Mouse (Mus musculus) gastrocnemius, adult 8-10 months (tissue): Measurements from ENCODE around the gene Fgf4. TPM values are rescaled to one million over a fixed set of nuclear protein-coding genes. Genes with fewer than 3 reads are reported as not detected.
A peak's percentile ranks its signal among the peaks of the same experiment; 100 is the strongest.
"Not testable (repeated sequence)": the region's sequence is repeated elsewhere in the genome, so short reads cannot be mapped to it uniquely, and the experiment has no call there.

ENCODE experiments used
- DNase-seq, 2 experiments: peaks; one replicate each; pipeline ENCODE4 v3.0.0; 2022; ENCODE audit warnings: low spot score in 2 of 2
- total RNA-seq, 4 experiments: library from RNA; stranded (reverse); gene quantifications; 2 replicates each; pipeline ENCODE4 v1.2.4; 2022

Gene Fgf4
- total RNA-seq, 4 experiments from 2014 or later: not detected

- no peak for DNase-seq
These were observed 20.0 kb downstream of the Fgf4 start for GRCm38 (mm10) chr7:144867161-144867560.

DNA sequence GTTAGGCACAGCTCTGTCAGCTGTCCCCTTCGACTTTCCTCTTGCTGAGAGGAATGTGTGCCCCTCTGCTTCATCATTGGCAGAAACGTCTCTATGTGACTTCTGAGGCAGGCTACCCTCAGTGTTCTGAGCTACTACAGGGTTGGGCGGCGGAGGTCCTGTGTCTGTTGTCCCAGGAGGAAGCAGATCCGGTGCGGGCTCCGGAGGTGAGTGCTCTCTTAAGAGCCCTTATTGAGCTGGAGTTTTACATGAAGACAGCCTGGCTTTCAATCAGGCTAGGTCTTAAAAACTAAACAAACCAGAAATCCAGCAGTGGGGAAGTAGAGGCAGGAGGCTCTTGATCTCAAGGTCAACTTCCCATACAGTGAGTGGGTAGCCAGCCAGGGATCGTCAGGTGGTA is 20.4 kb downstream of the Fgf4 start:
- DNase-seq: no peak

GRCm38 (mm10) chr7:144872420-144872819 is 25.3 kb downstream of the Fgf4 start:
- DNase-seq: no peak

DNA sequence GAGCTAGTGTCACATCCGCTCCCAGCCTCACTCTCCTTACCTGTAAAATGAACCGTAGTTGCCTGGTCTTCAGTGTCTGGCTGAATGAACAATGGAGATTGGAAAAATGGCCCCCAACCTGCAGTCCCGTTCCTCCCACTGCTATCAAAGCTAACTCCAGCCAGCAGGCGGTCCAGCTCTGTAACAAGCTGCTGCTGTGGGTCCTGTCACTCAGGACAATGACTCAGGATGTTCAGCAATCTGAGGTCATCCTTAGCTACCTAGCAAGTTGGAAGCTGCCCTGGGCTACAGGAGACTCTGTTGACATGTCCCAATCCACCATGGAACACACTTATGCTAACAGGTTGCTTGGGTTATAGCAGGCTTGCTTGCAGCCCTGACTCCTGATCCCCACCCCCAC is 26.0 kb downstream of the Fgf4 start:
- DNase-seq: no peak

GRCm38 (mm10) chr7:144874226-144874625 is 27.1 kb downstream of the Fgf4 start:
- DNase-seq: no peak

DNA sequence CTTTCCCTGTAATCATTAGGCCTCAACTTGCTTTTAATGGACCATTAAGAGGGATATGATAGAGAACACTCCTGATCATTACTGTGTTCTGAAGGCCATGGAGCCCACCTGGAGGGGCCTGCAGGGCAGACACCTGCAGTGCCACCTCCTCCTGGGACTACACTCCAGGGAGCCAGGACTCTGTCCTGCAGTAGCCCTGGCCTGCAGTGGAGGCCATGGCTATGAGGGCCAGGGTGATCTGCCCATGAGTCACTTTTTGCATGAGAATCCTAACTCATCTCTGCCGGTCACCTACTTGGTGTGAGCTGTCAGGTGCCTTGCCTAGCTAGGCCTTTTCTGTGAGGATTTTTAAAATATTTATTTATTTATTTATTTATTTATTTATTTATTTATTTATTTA is 31.2 kb downstream of the Fgf4 start:
- no peak for DNase-seq

GRCm38 (mm10) chr7:144883106-144883505 is 35.9 kb downstream of the Fgf4 start:
- no peak for DNase-seq

- DNase-seq: no peak
These were observed 40.5 kb downstream of the Fgf4 start for GRCm38 (mm10) chr7:144887672-144888071.

DNA sequence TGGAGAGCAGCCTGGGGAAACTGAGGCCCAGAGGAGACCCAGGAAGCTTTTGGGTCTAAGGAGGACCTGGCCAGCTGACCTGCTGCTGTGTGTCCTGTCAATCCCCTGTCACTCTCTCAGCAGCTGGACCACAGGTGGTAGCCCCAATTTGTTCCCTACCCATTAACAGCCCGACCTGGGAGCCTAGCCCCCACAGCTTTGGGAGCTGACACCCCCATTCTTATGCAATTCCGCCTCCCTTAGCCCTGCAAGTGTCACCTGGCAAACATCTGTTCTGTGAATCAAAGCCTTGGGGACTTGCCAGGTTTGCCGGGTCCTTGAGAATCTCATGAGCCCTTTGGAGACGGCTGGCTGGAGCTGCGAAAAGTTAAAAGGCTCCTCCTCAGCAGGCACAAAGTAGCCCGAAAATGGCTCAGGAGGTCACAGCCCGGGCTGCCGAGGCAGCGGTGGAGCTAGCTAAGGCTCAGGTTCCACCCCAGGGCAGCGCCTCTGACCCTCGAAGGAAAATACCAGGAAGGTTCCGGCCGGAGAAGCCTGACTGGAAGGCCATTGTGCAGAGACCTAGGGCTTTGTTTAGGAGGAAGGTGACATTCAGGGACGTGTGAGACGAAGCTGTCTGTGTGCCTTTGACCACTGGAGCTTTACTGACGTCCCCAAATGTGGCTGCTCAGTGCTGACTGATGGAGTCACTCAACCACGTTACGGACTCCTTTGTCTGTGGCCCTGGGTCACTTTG is 41.6 kb downstream of the Fgf4 start:
- DNase-seq: no peak

DNA sequence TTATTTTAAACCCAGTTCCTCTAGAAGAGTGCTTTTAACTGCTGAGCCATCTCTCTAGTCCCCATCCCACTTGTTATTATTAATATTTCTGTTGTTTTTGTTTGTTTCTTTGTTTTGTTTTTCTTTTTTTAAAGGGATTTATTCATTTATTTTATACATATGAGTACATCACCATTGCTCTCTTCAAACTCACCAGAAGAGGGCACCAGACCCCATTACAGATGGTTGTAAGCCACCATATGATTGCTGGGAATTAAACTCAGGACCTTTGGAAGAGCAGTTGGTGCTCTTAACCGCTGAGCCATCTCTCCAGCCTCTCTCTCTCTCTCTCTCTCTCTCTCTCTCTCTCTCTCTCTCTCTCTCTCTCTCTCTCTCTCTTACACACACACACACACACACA is 43.5 kb downstream of the Fgf4 start:
- DNase-seq: not testable (repeated sequence)

DNA sequence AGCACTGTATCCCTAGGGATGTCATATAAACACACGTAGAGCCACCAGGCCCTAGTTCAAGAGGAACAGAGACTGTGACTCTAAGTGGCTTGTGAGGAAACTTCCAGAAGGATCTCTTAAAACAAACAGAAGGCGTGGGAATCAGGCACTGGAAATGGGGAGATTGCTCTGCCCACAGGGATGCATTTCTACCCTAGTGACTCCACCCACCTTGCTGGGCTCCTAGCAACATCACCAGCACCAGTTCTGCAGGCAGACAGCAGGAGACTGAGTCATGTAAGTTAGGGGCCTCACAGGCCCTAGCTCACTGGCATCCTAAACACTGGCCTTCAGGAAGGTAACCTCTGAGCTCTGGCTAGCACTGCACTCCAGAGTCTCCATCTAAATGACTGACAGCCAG is 44.7 kb downstream of the Fgf4 start:
- DNase-seq: no peak

GRCm38 (mm10) chr7:144892322-144892721 is 45.2 kb downstream of the Fgf4 start:
- DNase-seq: no peak

GRCm38 (mm10) chr7:144894191-144894590 is 47.0 kb downstream of the Fgf4 start:
- DNase-seq: no peak

DNA sequence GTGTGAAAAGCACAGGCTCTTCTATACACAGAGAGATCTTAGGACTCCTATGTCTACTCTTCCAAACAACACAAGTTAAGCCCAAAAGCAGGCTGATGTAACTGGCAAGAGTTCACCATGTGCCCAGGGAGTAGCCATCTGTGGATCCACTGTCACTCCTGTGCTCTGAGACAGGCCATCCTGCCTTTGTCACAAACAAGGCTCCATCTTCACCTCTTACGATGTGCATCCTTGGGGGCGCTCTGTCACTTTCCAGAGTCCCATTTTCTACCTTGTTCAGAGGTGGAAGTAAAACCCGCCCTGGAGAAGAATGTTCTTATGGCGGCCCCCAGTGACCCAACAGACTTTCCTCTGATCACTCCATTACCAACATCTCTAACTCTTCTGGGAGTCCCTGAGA is 47.5 kb downstream of the Fgf4 start:
- no peak for DNase-seq

GRCm38 (mm10) chr7:144895305-144896111 is 48.3 kb downstream of the Fgf4 start:
- peak; percentile 32 to 47 for DNase-seq

DNA sequence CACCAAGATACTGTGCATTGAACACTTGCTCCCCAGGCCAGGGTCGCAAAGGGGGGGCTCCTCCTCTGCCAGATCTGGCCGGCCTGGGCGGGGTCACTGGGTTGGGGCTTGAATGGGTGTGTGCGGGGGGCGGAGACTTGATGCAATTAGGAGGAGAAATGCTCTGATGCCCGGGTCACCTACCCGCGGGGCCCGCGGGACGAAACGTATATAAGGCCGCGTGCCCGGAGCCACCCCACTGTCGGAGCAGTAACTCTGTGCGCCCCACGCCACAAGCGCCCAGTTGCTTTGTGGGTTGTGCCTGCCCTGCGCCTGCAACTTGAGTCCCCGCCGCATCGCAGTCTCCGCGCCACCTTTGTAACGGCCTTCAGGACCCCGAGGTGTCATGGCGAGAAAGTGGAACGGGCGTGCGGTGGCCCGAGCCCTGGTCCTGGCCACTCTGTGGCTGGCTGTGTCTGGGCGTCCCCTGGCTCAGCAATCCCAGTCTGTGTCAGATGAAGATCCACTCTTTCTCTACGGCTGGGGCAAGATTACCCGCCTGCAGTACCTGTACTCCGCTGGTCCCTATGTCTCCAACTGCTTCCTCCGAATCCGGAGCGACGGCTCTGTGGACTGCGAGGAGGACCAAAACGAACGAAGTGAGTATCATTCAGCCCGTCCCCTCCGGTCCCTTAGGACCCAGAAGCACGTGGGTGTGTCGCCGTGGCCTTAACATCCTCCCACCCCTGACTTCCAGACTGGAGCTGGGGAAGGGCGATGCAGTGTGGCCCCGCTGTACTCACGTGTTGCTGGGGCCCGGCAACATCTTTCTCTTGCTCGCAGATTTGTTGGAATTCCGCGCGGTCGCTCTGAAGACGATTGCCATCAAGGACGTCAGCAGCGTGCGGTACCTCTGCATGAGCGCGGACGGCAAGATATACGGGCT is 49.4 kb downstream of the Fgf4 start, which contains the start of gene Fgf15:
Gene Fgf15 (plus strand): TSS at position 238 of the 925 bp plus-strand sequence.
- no peak for DNase-seq

DNA sequence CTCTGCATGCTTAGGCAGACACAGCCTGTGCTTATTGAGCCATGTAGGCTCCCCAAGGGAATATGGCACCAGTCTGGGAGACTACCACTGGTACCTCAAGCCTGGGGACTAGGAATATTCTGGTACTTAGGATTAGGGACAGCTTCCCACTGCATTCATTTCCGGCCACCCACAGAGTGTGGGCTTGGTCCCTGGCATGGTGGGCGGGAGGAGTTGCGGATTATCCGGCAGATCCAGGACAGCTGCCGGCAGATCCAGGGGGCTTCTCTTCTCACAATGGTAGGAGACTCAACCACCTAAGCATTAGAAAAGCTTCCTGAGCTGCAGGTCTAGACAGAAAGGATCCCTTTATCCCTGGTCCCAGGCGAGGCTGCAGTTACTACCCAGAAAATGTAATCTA is 51.3 kb downstream of the Fgf4 start:
- DNase-seq: no peak

- DNase-seq: not testable (repeated sequence)
These were observed 58.3 kb downstream of the Fgf4 start for GRCm38 (mm10) chr7:144905514-144905913.

- peak in 1 of 2 experiments; percentile 23 for DNase-seq
These were observed 59.7 kb downstream of the Fgf4 start for GRCm38 (mm10) chr7:144906708-144907397.

DNA sequence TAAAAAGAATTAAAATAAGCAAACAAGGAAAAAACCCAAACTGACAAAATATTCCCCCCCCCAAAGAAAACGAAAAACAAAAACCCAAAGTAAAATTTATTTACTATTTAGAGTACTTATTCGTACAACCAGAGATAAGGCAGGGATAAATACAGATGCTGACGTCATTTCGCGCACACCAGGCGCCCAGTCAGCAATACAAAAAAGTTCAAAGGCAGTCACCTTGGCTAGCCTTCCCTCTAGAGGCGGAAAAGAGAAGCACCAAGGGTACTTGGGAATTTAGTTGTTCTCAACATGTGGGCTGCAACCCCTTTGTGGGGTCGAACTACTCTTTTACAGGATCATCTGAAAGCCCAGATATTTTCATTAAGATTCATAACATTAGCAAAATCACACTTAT is 60.6 kb downstream of the Fgf4 start:
- no peak for DNase-seq

GRCm38 (mm10) chr7:144908705-144909104 is 61.5 kb downstream of the Fgf4 start:
- DNase-seq: no peak
